Mouse (Mus musculus) forebrain, embryonic 12.5 days (tissue): Measurements from ENCODE around the gene Ap1s3. TPM values are rescaled to one million over a fixed set of nuclear protein-coding genes. Genes with fewer than 3 reads are reported as not detected.

Experiments
- ATAC-seq: fragments of 200-750 bp; cut with Nextera tagmentation; 2 replicates; pipeline ENCODE4 v1.8.0; 2017; ENCODE audit warnings: moderate TSS enrichment; ENCODE audit not compliant: low FRiP score
- H3K27ac ChIP-seq: fragments of 300-500 bp; sonication (generic); 2 replicates; pipeline ENCODE4 v1.5.1; 2016; ENCODE audit warnings: mild to moderate bottlenecking
- H3K27me3 ChIP-seq: fragments of 300-500 bp; sonication (generic); 2 replicates; pipeline ENCODE4 v1.6.1; 2016; ENCODE audit warnings: mild to moderate bottlenecking
- H3K36me3 ChIP-seq: fragments of 300-500 bp; sonication (generic); replicated peaks from 2 replicates; pipeline ENCODE4 v1.6.1; 2016; ENCODE audit warnings: mild to moderate bottlenecking
- H3K4me1 ChIP-seq: fragments of 300-500 bp; sonication (generic); 2 replicates; pipeline ENCODE4 v1.6.1; 2016
- H3K4me2 ChIP-seq: fragments of 300-500 bp; sonication (generic); 2 replicates; pipeline ENCODE4 v1.6.1; 2016; ENCODE audit warnings: mild to moderate bottlenecking, moderate library complexity
- H3K4me3 ChIP-seq: fragments of 300-500 bp; sonication (generic); replicated peaks from 2 replicates; pipeline ENCODE4 v1.5.1; 2016; ENCODE audit warnings: mild to moderate bottlenecking
- H3K9ac ChIP-seq: fragments of 300-500 bp; sonication (generic); 2 replicates; pipeline ENCODE4 v1.6.1; 2016; ENCODE audit warnings: mild to moderate bottlenecking
- H3K9me3 ChIP-seq: fragments of 300-500 bp; sonication (generic); 2 replicates; pipeline ENCODE4 v1.6.1; 2016
- WGBS: fragments of 180-500 bp; shearing (Covaris S2); methylation state at CpG from one replicate; pipeline ENCODE4 v1.1.7; 2016; 5-methylcytosine and 5-hydroxymethylcytosine counted together
- polyA plus RNA-seq: library from polyadenylated mRNA; unstranded; fragments of >200 nt; fragmentation: Nextera tagmentation; extraction: Ambion mirVana; gene quantifications from 2 replicates; pipeline ENCODE4 v1.2.1, GENCODE M21; 2016

The Ap1s3 gene
- 0.15 TPM in 1 of 2 replicates, not detected in the other for polyA plus RNA-seq

DNA sequence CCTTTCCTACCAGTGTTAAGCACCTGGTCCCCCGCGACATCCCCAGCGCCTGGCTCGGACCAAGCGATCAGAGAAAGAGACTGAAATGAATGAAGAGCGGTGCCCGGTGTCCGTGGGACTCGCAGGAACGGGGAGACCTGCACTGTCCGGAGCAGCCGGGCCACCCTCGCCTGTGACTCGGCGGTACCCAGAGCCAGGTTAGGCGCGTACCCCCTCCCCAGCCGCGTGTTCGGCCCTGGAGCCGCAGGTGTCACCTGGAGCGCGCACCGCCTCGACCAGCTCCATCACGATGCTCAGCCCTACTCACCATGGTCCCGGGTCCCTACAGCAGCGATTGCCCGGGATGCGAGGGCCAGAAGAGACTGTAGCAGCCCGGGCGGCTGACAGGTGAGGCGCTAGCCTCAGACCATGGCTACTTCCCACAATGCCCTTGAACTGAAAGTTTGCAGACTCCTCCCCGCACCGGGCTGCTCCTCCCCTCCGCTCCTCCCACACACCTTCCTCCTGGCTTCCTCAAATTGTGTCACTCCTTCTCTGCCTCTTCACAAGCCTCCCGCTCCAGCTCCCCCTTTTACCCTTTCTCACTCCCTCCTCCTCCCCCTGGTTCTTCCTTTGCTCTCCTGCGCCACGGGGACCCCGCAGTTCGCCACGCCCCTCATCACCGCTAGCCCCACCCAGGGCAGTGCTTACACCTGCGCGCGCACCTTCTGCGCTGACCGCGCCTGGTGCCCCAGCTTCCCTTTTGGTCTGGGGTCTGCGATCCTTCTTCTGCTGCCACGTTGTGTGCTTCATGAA is at the start of gene Ap1s3:
Gene Ap1s3, minus strand, starts transcription at position 430 of the 795 bp plus-strand sequence.
- Histone ChIP-seq H3K9me3 (no peaks in the 10 kb centered on the region), H3K27ac (no peak within 1 kb of the TSS), H3K9ac (peak within 1 kb of the TSS; percentile 51), H3K4me2 (peak within 1 kb of the TSS; percentile 99), H3K27me3 (peaks cover 39% of the 10 kb centered on the region), H3K4me1 (peaks cover 17% of the 10 kb centered on the region), H3K36me3 (no peaks in the 10 kb centered on the region), H3K4me3 (peak within 1 kb of the TSS; percentile 62)
- under 1% methylated on average over 51 of the region's 51 CpGs for WGBS
- peak; percentile 88 for ATAC-seq

DNA sequence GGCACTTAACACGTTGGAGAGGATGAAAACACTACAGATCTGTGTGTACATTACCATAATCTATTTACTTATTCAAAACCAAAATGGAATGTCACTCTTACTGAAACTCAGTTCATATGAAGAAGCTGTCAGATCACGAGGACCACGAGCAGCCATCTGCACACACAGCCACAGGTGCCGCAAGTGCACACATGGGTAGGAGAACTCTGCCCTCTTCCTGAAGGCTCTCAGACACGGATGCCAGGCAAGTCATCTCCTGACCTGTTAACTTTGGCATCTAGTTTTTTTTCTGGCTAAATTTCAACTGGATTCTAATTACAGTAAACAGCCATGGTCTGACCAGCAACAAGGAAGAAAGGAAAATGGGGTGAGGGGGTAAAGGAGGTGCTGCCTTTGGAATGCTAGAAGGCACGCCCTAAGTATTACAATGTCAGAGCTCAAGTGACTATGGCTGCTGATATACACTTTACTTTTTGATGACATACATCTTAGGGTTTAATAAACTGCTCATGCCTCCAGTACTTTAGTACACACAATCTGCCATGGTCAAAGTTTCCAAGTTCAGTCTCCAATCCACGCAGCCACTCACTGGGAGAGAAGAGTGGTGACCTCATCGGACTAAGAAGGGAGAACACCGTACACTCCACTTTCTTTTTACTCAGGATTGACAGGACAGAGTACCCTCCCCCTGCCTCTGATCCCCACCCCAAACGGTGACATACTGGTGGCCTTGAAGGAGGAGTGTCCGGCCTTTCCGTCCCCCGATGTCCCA is 42.6 kb upstream of the Ap1s3 start:
- no peak for ATAC-seq
- Histone ChIP-seq H3K4me1 (no peaks in the 10 kb centered on the region; the same call in 1 of the 2 replicates), H3K36me3 (no peaks in the 10 kb centered on the region), H3K4me2 (no peak overlapping the region), H3K9ac (no peak overlapping the region), H3K27me3 (no peaks in the 10 kb centered on the region), H3K27ac (no peak overlapping the region), H3K4me3 (no peak overlapping the region), H3K9me3 (no peaks in the 10 kb centered on the region)
- 91% methylated on average over 13 of the region's 13 CpGs for WGBS

DNA sequence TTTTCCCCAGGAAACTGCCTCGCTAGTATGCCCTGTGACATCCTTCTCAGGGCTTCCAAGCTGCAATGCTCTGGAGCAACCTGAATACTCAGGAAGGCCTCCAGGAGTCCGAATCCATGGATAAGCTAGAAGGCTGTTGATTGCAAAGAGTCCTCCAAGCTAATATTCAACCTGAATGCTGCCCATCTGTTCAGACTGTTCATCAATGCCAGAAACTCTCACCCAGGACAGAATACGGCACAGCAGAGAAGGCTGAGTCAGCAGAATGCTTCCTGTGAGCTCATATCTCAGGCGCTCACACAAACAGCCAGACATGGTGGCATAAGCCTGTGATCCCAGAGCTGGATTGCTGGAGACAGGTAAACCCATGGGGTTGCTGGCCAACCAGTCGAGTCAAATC is 41.3 kb upstream of the Ap1s3 start:
- 90% methylated on average over 5 of the region's 5 CpGs for WGBS
- H3K4me3 ChIP-seq: no peak overlapping the region
- no peaks in the 10 kb centered on the region; the same call in 1 of the 2 replicates for H3K4me1 ChIP-seq
- ATAC-seq: no peak
- H3K27ac ChIP-seq: no peak overlapping the region
- H3K9me3 ChIP-seq: no peaks in the 10 kb centered on the region
- H3K4me2 ChIP-seq: no peak overlapping the region
- H3K9ac ChIP-seq: no peak overlapping the region
- no peaks in the 10 kb centered on the region for H3K27me3 ChIP-seq
- no peaks in the 10 kb centered on the region for H3K36me3 ChIP-seq

DNA sequence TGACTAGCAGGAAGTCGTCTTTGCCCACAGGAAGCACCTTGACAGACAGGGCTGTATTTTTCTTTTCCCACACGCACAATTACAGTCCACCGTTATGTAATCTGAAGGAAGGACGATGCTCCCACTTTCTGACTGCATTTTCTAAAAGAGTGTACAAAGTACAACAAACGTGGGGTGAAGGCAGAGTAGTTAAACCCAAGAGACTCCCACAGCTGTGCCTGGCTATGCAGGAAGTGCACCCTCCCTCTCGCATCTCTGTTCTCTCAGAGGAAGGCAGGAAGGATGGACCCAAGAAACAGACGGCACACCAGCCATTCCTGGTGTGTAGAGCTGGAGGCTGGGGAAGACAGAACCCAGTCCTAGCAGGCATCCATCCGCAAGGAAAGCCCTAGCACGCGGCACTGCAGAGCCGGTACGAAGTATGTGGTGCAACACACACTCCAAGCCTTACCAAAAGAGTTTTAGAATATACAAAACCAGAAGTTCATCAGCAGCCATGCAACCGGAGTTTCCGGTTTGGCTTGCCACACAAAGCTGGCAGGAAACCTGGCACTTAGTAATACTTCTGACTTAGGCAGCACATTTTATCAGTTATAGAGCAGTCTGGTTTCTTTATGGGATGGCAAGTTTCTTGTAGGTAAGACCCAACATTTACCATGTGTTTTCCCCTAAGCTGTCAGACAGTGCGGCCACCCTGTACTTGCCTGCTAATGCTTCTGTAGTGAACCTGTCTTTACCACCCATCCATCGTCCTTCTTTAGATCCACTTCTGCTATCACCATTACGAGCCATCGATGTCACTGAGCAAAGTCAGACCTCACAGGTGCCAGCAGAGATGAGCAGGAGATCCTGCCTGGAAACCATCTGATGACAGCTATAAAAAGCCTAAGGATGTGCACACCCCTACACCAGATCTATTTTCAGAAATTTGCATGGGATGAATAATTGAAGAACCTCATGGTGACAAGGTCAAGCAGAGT is 39.7 kb upstream of the Ap1s3 start:
- Histone ChIP-seq H3K4me2 (no peak overlapping the region), H3K4me3 (no peak overlapping the region), H3K27me3 (no peaks in the 10 kb centered on the region), H3K27ac (no peak overlapping the region), H3K9me3 (no peaks in the 10 kb centered on the region), H3K9ac (no peak overlapping the region), H3K36me3 (no peaks in the 10 kb centered on the region), H3K4me1 (no peaks in the 10 kb centered on the region; the same call in 1 of the 2 replicates)
- 89% methylated on average over 18 of the region's 18 CpGs for WGBS
- no peak for ATAC-seq

DNA sequence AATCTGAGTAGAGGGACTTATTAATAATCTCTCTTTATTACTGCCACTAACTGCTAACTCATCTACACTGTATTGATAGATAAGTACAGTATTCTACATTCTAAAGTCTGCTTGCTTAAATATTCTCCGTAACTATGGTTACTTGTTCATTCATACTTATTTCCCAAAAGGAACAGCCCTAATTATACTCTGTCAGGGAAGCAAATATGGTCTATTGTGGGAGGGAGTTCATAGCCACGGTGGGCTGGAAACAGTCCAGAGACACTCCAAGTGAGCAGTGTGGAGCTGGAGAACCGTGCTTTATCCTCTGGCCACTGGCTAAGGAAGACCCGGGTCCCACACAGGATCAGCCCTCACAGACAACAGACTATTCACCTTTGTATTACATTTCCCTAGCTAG is 38.9 kb upstream of the Ap1s3 start:
- H3K4me2 ChIP-seq: no peak overlapping the region
- 56% methylated on average over 4 of the region's 4 CpGs for WGBS
- no peaks in the 10 kb centered on the region; the same call in 1 of the 2 replicates for H3K4me1 ChIP-seq
- H3K9ac ChIP-seq: no peak overlapping the region
- no peak overlapping the region for H3K4me3 ChIP-seq
- H3K27ac ChIP-seq: no peak overlapping the region
- no peak for ATAC-seq
- no peaks in the 10 kb centered on the region for H3K36me3 ChIP-seq
- no peaks in the 10 kb centered on the region for H3K27me3 ChIP-seq
- no peaks in the 10 kb centered on the region for H3K9me3 ChIP-seq

DNA sequence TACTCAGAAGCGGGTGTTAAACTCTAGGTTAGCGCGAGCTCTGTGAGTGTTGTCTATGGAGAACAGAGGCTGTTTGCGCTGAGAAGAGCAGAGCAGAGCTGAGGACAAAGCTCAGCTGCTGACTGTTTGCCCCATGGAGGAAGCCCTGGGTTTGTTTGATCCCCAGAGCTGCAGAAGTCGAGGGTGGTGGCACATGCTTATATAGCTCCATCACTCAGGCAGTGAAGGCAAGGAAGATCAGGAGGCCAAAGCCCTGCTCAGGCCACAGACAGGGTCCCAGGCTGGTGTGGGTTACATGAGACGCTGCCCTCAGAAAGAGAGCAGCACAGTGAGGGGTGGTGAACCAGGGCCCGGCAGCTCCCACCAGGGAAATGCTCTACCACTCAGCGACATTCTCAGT is 38.4 kb upstream of the Ap1s3 start:
- no peak overlapping the region for H3K27ac ChIP-seq
- no peaks in the 10 kb centered on the region for H3K27me3 ChIP-seq
- H3K36me3 ChIP-seq: 0 out of 2 replicates have a peak, but pooled peaks cover 3% of the 10 kb centered on the region
- no peak overlapping the region for H3K4me3 ChIP-seq
- H3K9ac ChIP-seq: no peak overlapping the region
- no peak for ATAC-seq
- no peaks in the 10 kb centered on the region; the same call in 1 of the 2 replicates for H3K4me1 ChIP-seq
- WGBS: 78% methylated on average over 8 of the region's 8 CpGs
- no peaks in the 10 kb centered on the region for H3K9me3 ChIP-seq
- H3K4me2 ChIP-seq: no peak overlapping the region

DNA sequence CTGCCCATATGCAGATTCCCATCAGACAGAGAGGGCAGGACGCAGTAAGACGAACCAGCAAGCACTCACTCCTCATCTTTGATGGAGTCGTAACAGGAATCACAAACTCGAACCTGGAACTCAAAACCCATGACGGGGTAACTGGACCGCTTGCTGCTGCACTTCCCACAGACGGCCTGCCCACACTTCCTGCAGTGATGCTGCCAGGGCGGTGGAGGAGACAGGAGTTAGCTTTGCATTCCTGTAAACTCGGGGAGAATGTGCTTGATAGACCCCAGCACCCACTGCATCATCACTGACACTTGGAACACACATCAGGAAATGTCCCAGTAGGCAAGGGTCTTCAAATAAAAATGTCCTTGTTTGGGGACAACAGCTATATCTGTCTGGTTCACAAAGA is 35.6 kb upstream of the Ap1s3 start:
- Histone ChIP-seq H3K9ac (no peak overlapping the region), H3K9me3 (no peaks in the 10 kb centered on the region), H3K36me3 (peaks cover 8% of the 10 kb centered on the region; the same call in 1 of the 2 replicates), H3K27ac (no peak overlapping the region), H3K4me1 (no peaks in the 10 kb centered on the region; the same call in 1 of the 2 replicates), H3K4me3 (no peak overlapping the region), H3K27me3 (no peaks in the 10 kb centered on the region), H3K4me2 (no peak overlapping the region)
- 94% methylated on average over 9 of the region's 9 CpGs for WGBS
- ATAC-seq: no peak

DNA sequence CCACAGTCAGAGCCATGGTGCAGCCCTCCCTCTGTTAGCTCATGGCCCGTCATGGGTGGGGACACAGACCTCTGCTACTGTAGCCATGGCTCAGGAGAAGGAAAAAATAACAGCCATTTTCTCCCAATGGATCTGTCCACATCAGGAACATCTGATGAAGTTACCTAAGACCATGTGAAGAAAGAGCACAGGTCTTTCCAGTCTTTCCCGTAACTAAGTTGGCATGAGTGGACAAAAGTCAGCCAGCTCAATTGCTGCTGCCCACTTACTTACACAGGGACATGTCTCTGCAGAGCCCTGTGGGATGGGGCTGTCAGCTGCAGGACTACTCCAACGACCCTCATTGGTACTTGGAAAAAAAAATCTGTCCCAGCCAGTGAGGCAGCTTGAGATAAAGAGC is 34.9 kb upstream of the Ap1s3 start:
- Histone ChIP-seq H3K4me1 (no peaks in the 10 kb centered on the region; the same call in 1 of the 2 replicates), H3K27ac (no peak overlapping the region), H3K9ac (no peak overlapping the region), H3K4me3 (no peak overlapping the region), H3K27me3 (no peaks in the 10 kb centered on the region), H3K9me3 (no peaks in the 10 kb centered on the region), H3K4me2 (no peak overlapping the region), H3K36me3 (peaks cover 8% of the 10 kb centered on the region; the same call in 1 of the 2 replicates)
- no peak for ATAC-seq
- 90% methylated on average over 3 of the region's 3 CpGs for WGBS

DNA sequence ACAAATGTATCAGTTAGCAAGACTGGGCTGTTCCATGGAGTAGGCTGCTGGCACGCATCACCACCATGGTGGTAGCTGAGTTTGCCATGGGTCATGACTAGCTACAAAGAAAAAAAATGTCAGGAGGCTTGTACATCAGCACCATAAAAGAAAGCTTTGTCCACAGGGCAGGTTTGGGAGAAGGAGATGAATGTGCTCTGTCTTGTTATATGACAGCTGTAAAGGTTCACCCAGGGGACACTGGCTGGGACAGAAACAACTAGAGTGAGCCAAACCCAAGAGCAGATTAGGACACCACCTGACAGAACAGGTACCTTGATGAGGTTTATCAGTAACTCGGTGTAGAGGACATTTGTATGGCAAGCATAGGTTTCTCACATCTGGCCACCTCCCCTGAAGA is 32.9 kb upstream of the Ap1s3 start:
- no peak for ATAC-seq
- H3K9me3 ChIP-seq: no peaks in the 10 kb centered on the region
- H3K9ac ChIP-seq: no peak overlapping the region
- 96% methylated on average over 2 of the region's 2 CpGs for WGBS
- no peak overlapping the region for H3K27ac ChIP-seq
- H3K36me3 ChIP-seq: peaks cover 8% of the 10 kb centered on the region; the same call in 1 of the 2 replicates
- no peaks in the 10 kb centered on the region for H3K4me1 ChIP-seq
- H3K27me3 ChIP-seq: no peaks in the 10 kb centered on the region
- H3K4me3 ChIP-seq: no peak overlapping the region
- no peak overlapping the region for H3K4me2 ChIP-seq

DNA sequence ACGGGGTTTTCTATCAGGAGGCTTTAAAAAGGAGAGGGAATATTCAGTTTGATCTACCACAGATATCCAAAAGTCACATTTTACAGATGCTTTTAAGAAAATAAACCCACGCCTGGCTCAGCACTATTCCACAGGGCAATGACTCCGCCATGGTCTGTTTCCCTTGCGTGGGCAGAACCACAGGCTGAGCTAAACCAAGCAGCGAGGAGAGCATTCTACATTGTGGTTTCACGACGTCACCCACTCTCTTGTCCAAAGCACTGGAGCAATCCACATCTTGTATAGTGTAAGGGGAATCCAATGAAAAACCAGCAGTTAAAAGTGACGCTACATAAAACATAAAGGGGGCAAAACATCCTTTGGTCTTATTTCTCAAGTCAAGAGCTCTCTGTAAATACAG is 31.7 kb upstream of the Ap1s3 start:
- ATAC-seq: no peak
- no peaks in the 10 kb centered on the region for H3K27me3 ChIP-seq
- no peaks in the 10 kb centered on the region; the same call in 1 of the 2 replicates for H3K4me1 ChIP-seq
- no peak overlapping the region for H3K4me2 ChIP-seq
- 90% methylated on average over 8 of the region's 8 CpGs for WGBS
- H3K9me3 ChIP-seq: no peaks in the 10 kb centered on the region
- H3K4me3 ChIP-seq: no peak overlapping the region
- peaks cover 8% of the 10 kb centered on the region; the same call in 1 of the 2 replicates for H3K36me3 ChIP-seq
- no peak overlapping the region for H3K9ac ChIP-seq
- no peak overlapping the region for H3K27ac ChIP-seq

DNA sequence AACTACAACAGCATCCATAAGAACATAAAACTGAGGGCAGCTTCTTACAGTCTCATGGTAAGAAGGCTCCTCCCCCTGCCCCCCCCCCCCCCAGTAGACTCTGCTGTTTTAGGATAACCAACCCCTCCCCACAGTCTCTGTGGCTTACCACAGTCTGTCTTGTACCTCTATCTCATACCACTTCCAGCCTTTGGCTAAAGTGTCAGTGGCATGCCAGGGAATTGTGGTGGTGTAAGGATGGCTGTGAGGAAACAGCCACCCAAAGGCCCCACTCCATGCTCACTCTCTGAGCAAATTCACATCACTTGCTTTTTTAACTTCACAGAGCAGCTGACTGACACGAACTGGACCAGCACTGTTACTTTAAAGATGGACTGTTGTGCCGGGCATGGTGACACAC is 26.7 kb upstream of the Ap1s3 start:
- no peak overlapping the region for H3K27ac ChIP-seq
- no peak overlapping the region for H3K4me3 ChIP-seq
- H3K36me3 ChIP-seq: no peaks in the 10 kb centered on the region
- ATAC-seq: no peak
- no peak overlapping the region for H3K4me2 ChIP-seq
- no peaks in the 10 kb centered on the region for H3K9me3 ChIP-seq
- H3K27me3 ChIP-seq: no peaks in the 10 kb centered on the region
- peaks cover 16% of the 10 kb centered on the region for H3K4me1 ChIP-seq
- no peak overlapping the region for H3K9ac ChIP-seq
- 81% methylated on average over 2 of the region's 2 CpGs for WGBS
